Mouse (Mus musculus) E14TG2a.4 (cell line): ENCODE results near the gene Hes7.
A peak's percentile ranks its signal among the peaks of the same experiment; 100 is the strongest.

Source experiments
- CTCF ChIP-seq: conservative IDR thresholded peaks from 2 replicates; pipeline ENCODE4 v1.5.1; 2014; ENCODE audit warnings: low read length
- POU5F1 ChIP-seq: IDR thresholded peaks from 2 replicates; pipeline ENCODE4 v1.6.1; 2014; ENCODE audit warnings: low read length, borderline replicate concordance

DNA sequence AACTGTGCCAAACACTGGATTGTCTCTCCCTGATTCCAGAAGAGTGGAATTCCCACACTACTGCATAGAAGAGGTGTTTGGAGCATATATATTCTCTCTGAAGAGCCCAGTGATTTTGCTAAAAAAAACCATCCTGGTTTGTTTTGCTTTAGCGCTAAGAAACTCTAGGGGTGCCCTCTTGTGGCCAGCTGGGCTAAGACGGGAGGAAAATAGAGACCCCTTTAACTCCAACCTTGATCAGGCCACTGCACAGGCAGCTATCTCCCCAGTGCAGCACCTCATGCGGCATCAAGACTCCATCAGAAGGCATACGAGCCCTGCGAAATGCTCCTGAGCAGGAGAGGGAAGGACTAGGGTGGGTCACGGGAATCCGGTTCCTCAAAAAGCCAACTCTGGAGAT, 30.2 kb downstream of the Hes7 start:
- peak; percentile 68 for TF ChIP-seq CTCF
- no peak for TF ChIP-seq POU5F1
